Mouse (Mus musculus) frontal cortex, postnatal 14 days (tissue): ENCODE data around the gene Cdc42ep2.

Experiments used
- DNase-seq, 2 experiments: peaks; one replicate each; pipeline ENCODE4 v3.0.0; 2022; ENCODE audit warnings: low spot score in 2 of 2

The Cdc42ep2 gene

DNA sequence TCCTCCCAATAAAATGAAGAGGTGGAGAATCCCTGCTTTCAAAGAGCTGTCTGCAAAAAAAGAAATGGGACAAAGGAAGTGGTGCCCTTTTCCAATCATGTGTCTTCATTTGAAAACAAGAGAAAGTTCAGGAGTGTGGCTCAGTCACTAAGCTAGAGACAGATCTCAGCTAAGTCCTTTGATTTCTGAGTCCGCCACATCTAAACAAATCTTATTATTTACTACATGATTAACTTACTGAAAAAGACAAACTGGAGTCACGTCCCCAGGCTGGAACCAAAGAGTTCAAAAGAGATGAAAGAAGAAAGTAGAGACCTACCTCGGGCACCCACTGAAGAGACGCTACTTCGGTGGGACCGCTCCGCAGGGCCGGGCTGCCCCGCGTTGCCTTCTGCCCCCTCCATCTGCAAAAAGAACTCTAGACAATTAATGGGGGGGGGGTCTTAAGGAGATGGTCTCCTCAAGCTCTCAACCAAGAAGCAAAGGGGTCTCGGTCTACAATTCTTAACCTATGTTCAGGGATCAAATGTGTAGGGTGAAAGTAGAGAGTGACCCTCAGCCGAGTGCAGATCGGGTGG is 50.1 kb downstream of the Cdc42ep2 start:
- DNase-seq, result no peak

DNA sequence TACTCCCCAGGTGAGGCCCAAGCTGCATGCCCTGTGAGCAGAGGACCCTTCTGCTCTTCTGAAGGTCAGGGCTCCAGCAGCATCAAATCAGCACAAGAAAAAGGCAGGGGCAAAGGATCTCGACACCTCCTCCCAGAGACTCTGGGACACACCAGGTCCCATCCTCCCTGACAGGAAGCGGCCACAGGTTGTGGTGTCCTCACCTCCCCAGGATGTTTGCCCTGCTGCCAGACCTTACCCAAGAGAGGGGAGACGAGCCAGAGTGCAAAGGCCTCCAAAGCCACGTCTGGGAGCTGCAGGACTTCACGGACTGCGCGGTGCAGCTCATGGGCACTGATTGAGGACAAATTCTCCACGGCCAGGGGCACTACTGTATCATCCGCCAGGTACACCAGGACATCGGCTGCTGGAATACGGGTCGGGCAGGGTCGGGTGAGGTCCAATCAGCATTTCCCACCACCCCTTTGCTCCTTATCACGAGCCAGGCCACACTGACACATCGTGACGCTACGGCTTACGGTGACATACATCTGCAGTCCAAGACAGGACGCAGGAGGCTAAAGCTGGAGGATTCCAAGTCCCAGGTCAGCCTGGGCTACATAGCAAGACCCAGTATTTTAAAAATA is 51.6 kb downstream of the Cdc42ep2 start:
- no peak for DNase-seq

DNA sequence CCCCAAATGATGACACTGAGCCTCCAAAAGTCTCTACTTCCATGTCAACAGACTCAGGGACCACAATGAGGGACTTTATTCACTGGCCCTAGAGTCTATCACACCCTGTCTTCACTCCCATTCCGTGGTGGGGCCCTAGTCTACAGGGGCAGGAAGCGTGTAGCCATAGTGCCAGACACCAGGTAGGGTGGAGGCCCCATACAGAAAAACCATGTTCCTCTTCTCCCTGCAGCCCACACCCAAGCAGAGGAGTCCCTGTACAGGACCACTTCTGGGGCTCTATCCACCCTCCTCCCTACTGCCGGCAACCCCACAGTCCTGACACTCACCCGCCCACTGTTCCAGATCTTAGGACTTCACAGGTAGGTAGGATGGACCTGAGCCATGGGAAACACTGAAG is 52.1 kb downstream of the Cdc42ep2 start:
- DNase-seq, result no peak

DNA sequence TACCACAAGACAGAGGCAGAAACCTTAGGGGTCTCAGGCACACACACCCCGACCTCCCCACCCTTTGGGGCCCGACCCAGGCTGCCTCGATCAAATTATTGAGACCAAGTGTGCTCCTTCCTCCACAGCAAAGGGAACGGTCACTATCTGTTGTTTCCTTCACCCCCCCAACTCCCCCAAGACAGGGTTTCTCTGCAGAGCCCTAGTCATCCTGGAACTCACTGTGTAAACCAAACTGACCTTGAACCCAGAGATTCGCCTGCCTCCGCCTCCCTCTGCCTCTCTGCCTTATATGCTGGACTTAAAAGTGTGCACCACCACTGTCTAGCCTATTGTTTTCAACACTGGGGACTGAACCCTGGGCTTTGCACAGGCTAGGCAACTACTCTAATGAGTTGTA is 52.9 kb downstream of the Cdc42ep2 start:
- DNase-seq, result no peak

DNA sequence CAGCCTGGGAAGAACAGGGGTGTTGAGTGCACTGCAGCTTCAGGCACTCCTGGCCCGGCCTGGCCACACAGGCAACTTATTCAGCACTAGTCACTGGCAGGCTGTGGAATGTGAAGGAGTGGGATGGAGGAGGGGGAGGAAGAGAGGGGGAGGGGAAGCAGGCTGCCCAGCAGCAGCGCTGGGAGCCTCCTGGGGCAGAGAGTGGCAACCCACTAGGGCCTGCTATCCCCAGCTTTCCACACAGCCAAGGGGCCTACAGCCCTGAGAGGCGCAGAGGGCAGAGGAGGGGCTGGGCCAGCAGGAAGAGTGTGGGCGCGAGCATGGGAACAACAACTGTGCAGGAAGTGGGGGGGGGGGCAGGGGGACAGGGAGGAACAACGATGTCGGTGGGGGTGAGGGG is 53.3 kb downstream of the Cdc42ep2 start:
- DNase-seq, result no peak

DNA sequence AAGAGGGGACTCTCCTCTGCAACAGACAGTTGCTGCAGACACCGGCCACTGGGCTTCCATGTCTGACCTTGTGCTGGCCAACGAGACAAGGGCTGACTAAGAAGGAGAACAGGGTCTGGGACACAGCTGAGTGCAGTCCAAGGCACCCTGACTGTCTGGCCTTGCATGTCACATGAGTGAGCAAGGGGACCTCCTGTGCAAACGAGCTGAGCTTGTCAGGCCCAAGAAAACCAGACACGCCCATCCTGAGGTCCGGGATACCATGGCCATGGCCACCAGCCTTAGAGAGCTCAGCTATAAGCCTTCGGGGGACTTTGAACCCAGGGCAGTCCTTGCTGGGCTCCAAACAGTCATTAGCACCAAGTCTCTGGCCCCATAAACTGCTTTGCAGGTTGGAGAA is 56.5 kb downstream of the Cdc42ep2 start:
- DNase-seq, result no peak
